Mouse (Mus musculus) spleen, adult 2 months (tissue): ENCODE data around the gene Atf4. TPM values are rescaled to one million over a fixed set of nuclear protein-coding genes. Genes with fewer than 3 reads are reported as not detected.
A peak's percentile ranks its signal among the peaks of the same experiment; 100 is the strongest.

Experiments used
- DNase-seq, 2 experiments: peaks; one replicate each; pipeline versions ENCODE4 v3.0.0 to v3.0.0-alpha.2; 2012 to 2021; ENCODE audit warnings: low spot score in 2 of 2, low read depth in 1 of 2
- H3K27ac ChIP-seq: fragments of 200-500 bp; 2 replicates; pipeline ENCODE4 v1.5.1; 2012; ENCODE audit warnings: low read length, inconsistent platforms; ENCODE audit not compliant: insufficient read depth
- H3K27me3 ChIP-seq: fragments of 200-500 bp; 2 replicates; pipeline ENCODE4 v1.6.1; 2012; ENCODE audit warnings: mild to moderate bottlenecking, moderate library complexity, low read length, inconsistent platforms; ENCODE audit not compliant: control insufficient read depth, insufficient read depth
- H3K36me3 ChIP-seq: fragments of 200-500 bp; 2 replicates; pipeline ENCODE4 v1.6.1; 2012; ENCODE audit warnings: mild to moderate bottlenecking, low read length, inconsistent platforms; ENCODE audit not compliant: control insufficient read depth, insufficient read depth
- H3K4me1 ChIP-seq: fragments of 200-500 bp; 2 replicates; pipeline ENCODE4 v1.6.1; 2011; ENCODE audit warnings: inconsistent platforms; ENCODE audit not compliant: control insufficient read depth, insufficient read depth, insufficient read length
- H3K4me3 ChIP-seq: fragments of 200-500 bp; 2 replicates; pipeline ENCODE4 v1.5.1; 2011; ENCODE audit warnings: mild to moderate bottlenecking, inconsistent platforms; ENCODE audit not compliant: insufficient read depth, insufficient read length; ENCODE audit errors: extremely low read depth
- CTCF ChIP-seq: fragments of 200-500 bp; IDR thresholded peaks from 2 replicates; pipeline ENCODE4 v1.5.1; 2011; ENCODE audit warnings: mild to moderate bottlenecking, inconsistent platforms; ENCODE audit not compliant: insufficient read depth, insufficient read length, insufficient replicate concordance; ENCODE audit errors: extremely low read depth
- POLR2A ChIP-seq: fragments of 200-500 bp; IDR thresholded peaks from 2 replicates; pipeline ENCODE4 v1.6.1; 2011; ENCODE audit warnings: low read depth, low read length, inconsistent platforms
- WGBS: fragments of 180-500 bp; shearing (Covaris S2); methylation state at CpG from one replicate; pipeline ENCODE4 v1.1.7; 2018; 5-methylcytosine and 5-hydroxymethylcytosine counted together
- polyA plus RNA-seq: library from polyadenylated mRNA; depleted of rRNA; stranded (reverse); fragments of >200 nt; gene quantifications from 2 replicates; pipeline ENCODE4 v1.2.3, GENCODE M21; 2012

The Atf4 gene
- polyA plus RNA-seq, 1 experiment = 101 TPM

DNA sequence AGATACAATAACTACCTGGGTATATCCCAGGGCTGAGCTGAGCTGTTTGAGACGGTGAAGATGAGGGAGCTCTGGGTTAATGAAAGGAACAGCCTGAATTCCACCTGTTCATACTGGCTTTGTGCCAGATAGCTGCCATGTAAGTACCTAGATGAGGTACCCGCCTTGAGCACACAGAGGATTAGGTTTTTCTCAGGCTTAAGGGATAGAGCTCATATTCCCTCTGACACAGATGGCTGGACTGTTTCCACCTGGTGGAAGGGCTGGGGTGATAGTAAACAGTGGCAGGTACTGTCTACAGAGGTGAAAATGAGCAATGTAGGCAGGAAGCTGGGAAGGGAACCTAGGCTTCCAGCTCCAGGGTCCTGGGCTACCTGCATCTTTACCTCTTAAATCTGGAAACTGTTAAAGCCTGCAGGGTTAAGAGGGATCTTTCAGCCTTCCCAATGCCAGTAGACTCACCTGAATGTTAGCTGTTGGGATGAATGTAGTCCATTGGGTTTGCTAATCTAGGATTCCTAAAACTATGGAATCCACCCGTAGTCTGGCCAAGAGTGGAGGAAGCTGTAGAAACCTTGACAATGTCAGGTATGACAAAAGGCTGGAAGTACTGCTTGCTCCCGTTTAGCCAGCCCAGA lies 2.7 kb downstream of the Atf4 start:
- TF ChIP-seq POLR2A = no peak
- no peak for TF ChIP-seq CTCF
- Histone ChIP-seq H3K4me3 (no peak overlapping the region), H3K36me3 (peaks cover 27% of the 10 kb centered on the region), H3K4me1 (peaks cover 9% of the 10 kb centered on the region; the same call in 1 of the 2 replicates), H3K27me3 (no peaks in the 10 kb centered on the region), H3K27ac (no peak overlapping the region)
- no peak for DNase-seq
- 57% methylated on average over 4 of the region's 4 CpGs for WGBS

DNA sequence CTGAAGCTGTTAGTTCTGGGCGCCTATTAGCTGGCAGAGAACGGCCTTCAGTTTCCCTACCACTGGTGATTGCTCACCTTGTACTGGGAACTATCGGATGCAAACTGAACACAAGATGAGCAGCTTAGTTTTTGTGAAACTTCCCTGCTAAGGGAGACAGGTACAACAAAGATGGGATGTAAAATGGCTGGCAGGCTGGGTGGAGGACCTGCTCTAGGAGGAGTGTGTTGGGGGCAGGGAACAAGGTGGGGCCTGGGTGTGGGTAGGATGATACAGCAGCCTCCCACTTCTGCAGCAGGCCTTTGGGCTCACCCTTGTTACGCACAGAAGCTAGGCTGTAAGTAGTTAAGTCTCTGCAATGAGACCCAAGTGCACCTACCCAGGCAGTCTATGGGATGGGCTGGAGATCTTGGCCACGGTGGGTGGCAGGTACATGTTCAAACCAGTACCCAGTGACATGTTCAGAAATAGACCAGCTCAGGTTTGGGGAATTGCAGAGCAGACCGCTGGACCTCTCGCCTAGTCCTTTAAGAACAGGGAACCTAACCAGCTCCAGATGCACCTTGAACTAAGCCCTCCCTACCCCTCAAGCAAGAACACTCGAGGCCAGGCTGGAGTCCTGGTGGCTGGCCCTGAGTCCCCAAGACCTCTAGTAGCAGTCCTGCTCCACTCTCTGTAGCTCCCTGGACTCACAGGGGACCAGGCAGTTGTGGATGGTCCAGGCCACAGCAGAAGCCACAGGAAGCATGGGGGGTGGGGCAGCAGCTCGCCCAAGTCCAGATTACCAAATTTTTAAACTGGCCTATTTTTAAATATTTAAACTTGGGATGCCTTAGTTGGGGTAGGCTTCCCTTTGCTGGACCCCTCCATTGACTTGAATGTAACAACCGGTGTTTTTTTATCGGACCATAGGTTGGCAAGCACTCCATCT lies 3.5 kb downstream of the Atf4 start:
- Histone ChIP-seq H3K4me3 (no peak overlapping the region), H3K36me3 (peaks cover 27% of the 10 kb centered on the region), H3K27me3 (no peaks in the 10 kb centered on the region), H3K27ac (peak overlapping the region; percentile 33; the same call in 1 of the 2 replicates), H3K4me1 (peaks cover 13% of the 10 kb centered on the region; the same call in 1 of the 2 replicates)
- DNase-seq = no peak
- TF ChIP-seq CTCF = no peak
- no peak for TF ChIP-seq POLR2A
- WGBS = 75% methylated on average over 11 of the region's 11 CpGs

DNA sequence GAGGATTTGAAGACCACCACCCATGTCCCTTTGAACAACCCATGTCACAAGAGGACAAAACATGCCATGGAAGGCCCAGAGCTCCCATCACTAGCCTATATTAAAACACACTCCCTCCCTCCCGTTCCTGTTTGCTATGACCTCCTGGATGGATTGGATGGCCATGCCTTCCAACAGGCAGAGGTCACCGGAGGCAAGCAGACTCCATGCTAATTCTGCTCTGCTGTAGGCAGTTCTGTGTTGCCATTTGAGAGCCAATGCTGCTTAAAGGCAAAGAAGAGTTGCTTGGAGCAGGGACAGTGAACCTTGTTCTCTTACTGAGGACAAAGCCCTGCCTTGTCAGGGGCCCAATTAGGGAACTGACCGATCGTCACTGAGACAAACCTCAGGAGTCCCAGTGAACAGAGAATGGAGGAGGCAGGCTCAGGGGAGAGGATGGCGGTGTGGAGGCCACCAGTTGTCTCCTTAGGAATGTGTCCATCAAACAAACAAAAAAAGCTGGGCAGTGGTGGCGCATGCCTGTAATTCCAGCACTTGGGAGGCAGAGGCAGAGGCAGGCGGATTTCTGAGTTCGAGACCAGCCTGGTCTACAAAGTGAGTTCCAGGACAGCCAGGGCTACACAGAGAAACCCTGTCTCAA lies 4.5 kb downstream of the Atf4 start:
- H3K36me3 ChIP-seq = peaks cover 27% of the 10 kb centered on the region
- TF ChIP-seq POLR2A (no peak), CTCF (no peak)
- H3K27me3 ChIP-seq = no peaks in the 10 kb centered on the region
- H3K4me1 ChIP-seq = peaks cover 11% of the 10 kb centered on the region; the same call in 1 of the 2 replicates
- no peak for DNase-seq
- no peak overlapping the region for H3K4me3 ChIP-seq
- H3K27ac ChIP-seq = no peak overlapping the region
- WGBS = 88% methylated on average over 8 of the region's 8 CpGs

DNA sequence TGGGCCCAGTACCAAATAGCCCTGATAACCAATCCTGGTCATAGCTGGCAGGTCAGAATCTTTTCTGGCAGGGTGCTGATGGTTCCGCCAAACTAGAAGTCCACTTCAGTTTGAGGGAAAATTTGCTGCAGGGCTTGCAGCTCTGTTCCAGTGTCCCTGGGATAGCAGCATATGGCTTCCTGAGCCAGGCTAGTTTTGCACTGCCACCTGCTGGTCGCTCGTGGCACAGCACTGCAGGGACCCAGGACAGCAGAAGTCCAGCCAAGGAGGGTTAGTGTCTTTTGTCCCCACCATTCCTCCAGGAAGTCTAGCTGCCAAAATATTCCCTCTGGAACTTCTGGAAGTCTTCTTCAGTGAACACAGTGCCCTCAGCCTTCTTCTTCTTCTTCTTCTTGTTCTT lies 5.7 kb downstream of the Atf4 start:
- WGBS = 23% methylated on average over 3 of the region's 3 CpGs
- peaks cover 27% of the 10 kb centered on the region for H3K36me3 ChIP-seq

DNA sequence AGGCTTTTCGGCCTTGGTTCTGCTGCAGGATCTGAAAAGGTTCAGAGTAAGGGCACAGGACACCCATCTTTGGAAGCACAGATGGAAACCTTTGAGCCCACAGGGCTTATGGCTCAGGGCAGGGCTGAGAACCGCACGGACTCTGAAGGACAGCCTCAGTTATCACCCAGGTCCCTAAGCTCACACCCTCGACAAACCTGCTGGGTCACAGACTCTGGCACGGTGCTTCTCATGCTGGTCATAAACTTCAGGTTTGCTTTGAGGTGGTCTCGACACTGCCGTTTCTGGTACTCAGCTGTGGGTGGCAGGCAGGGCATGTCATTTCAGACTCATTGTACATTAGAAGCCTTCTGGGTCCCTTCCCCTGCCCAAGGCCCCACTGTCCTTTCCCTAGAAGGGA lies 6.1 kb downstream of the Atf4 start:
- Histone ChIP-seq H3K36me3 (peaks cover 26% of the 10 kb centered on the region), H3K4me1 (peaks cover 11% of the 10 kb centered on the region; the same call in 1 of the 2 replicates), H3K27me3 (no peaks in the 10 kb centered on the region), H3K27ac (no peak overlapping the region), H3K4me3 (no peak overlapping the region)
- DNase-seq = no peak
- 87% methylated on average over 7 of the region's 7 CpGs for WGBS
- TF ChIP-seq CTCF = no peak
- no peak for TF ChIP-seq POLR2A

More for the DNA sequence above, 5.7 kb downstream of the Atf4 start:
- TF ChIP-seq CTCF = peak; percentile 94
- no peak for TF ChIP-seq POLR2A
- no peak overlapping the region for H3K4me3 ChIP-seq
- H3K27me3 ChIP-seq = no peaks in the 10 kb centered on the region
- no peak overlapping the region for H3K27ac ChIP-seq
- DNase-seq = peak in 1 of 2 experiments; percentile 78
- H3K4me1 ChIP-seq = peaks cover 11% of the 10 kb centered on the region; the same call in 1 of the 2 replicates

DNA sequence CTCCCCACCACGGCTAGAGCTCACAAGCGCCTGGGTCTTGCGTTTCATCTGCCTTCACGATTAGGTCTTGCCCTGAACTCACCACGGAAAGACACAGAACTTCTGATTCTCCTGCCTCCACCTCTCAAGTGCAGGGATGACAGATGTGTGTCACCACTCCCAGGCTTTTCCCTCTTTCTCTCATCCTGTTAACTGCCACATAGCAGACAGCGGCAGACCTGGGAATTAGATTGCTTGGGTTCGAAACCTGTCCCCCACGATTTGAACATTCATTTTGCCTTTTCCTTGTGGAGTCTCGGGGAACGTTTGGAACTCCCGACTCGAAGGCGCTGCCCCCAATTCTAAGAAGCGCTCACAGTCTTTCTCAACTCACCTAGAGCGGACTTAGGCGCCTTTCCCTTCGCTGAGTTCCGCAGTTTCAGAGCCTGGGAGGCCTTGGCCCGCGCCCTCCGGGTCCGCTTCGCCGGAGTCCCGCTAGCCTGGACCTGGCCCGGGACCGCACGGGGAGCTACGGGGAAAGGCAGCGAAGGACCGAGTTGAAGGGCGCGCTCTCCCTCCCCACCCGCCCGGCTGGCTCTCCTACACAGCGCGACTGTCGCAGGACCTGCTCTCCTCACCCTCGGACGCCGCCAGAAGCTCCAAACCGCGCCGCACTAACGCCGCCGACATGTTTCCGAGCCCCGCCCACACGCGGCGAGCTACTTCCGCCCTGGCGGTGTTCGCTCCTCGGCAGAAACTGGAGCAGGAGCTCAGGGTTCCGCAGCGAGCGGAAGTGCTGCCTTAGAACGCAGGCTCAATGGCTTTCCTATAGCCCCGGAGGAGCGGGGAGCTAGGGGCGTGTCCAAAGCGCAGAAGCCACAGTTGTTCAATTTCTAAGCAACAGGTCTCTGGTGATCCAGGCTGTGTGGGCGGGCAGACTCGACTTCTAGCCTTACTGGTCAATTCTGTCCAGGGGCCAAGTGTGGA lies 8.9 kb downstream of the Atf4 start, which contains the start of gene Rps19bp1:
Rps19bp1 (minus strand) TSS at position 706 of the 966 bp plus-strand sequence.
- H3K27me3 ChIP-seq = no peaks in the 10 kb centered on the region
- peaks cover 6% of the 10 kb centered on the region; the same call in 1 of the 2 replicates for H3K36me3 ChIP-seq
- WGBS = under 1% methylated on average over 66 of the region's 66 CpGs
- peak within 1 kb of the TSS; percentile 43 for H3K27ac ChIP-seq
- DNase-seq = peak; percentile 85 to 87
- H3K4me3 ChIP-seq = peak within 1 kb of the TSS; percentile 85
- TF ChIP-seq CTCF (no peak), POLR2A (peak; percentile 57)
- peaks cover 6% of the 10 kb centered on the region; the same call in 1 of the 2 replicates for H3K4me1 ChIP-seq
